Mouse (Mus musculus) liver, embryonic 15.5 days (tissue): ENCODE measurements at regions not wholly inside any gene's neighbourhood (a gene's known extent, or its start where the extent isn't known, plus 50 kb on each side); places are given as distances from the start of the nearest gene placed in this dataset.

Source experiments
- ATAC-seq: fragments of 200-750 bp; cut with Nextera tagmentation; 2 replicates; pipeline ENCODE4 v1.8.0; 2017; ENCODE audit warnings: moderate number of reproducible peaks, mild to moderate bottlenecking, moderate library complexity; ENCODE audit not compliant: insufficient read depth
- H3K27ac ChIP-seq: fragments of 300-500 bp; sonication (generic); replicated peaks from 2 replicates; pipeline ENCODE4 v1.5.1; 2015; ENCODE audit warnings: mild to moderate bottlenecking, inconsistent platforms
- H3K27me3 ChIP-seq: fragments of 300-500 bp; sonication (generic); 2 replicates; pipeline ENCODE4 v1.6.1; 2015; ENCODE audit warnings: mild to moderate bottlenecking, inconsistent platforms
- H3K36me3 ChIP-seq: fragments of 300-500 bp; sonication (generic); replicated peaks from 2 replicates; pipeline ENCODE4 v1.6.1; 2015; ENCODE audit warnings: moderate library complexity, mild to moderate bottlenecking, inconsistent platforms
- H3K4me1 ChIP-seq: fragments of 300-500 bp; sonication (generic); replicated peaks from 2 replicates; pipeline ENCODE4 v1.6.1; 2015; ENCODE audit warnings: inconsistent platforms
- H3K4me2 ChIP-seq: fragments of 300-500 bp; sonication (generic); 2 replicates; pipeline ENCODE4 v1.6.1; 2015; ENCODE audit warnings: moderate library complexity, mild to moderate bottlenecking, inconsistent platforms
- H3K4me3 ChIP-seq: fragments of 300-500 bp; sonication (generic); replicated peaks from 2 replicates; pipeline ENCODE4 v1.5.1; 2015; ENCODE audit warnings: mild to moderate bottlenecking, inconsistent platforms
- H3K9ac ChIP-seq: fragments of 300-500 bp; sonication (generic); 2 replicates; pipeline ENCODE4 v1.6.1; 2015; ENCODE audit warnings: moderate library complexity, mild to moderate bottlenecking, inconsistent platforms
- H3K9me3 ChIP-seq: fragments of 300-500 bp; sonication (generic); replicated peaks from 2 replicates; pipeline ENCODE4 v1.6.1; 2016; ENCODE audit warnings: inconsistent platforms
- WGBS: fragments of 180-500 bp; shearing (Covaris S2); methylation state at CpG from one replicate; pipeline ENCODE4 v1.1.7; 2015; ENCODE audit warnings: mixed read lengths; ENCODE audit not compliant: insufficient replicate concordance; 5-methylcytosine and 5-hydroxymethylcytosine counted together

- Histone ChIP-seq H3K27ac (no peak overlapping the region), H3K4me1 (no peaks in the 10 kb centered on the region), H3K27me3 (no peaks in the 10 kb centered on the region), H3K9ac (no peak overlapping the region), H3K9me3 (no peaks in the 10 kb centered on the region), H3K4me3 (no peak overlapping the region), H3K36me3 (no peaks in the 10 kb centered on the region), H3K4me2 (no peak overlapping the region)
- no peak for ATAC-seq
- 70% methylated on average over 5 of the region's 5 CpGs for WGBS
These were observed 100.1 kb downstream of the Mycn start for GRCm38 (mm10) chr12:12841385-12842238.

GRCm38 (mm10) chr12:12840661-12841384 is 100.9 kb downstream of the Mycn start:
- H3K4me2 ChIP-seq, result no peak overlapping the region

GRCm38 (mm10) chr12:12837775-12838174 is 103.9 kb downstream of the Mycn start:
- 67% methylated on average over 1 of the region's 1 CpGs for WGBS
- no peak for ATAC-seq
- H3K36me3 ChIP-seq, result no peaks in the 10 kb centered on the region
- no peak overlapping the region for H3K9ac ChIP-seq
- H3K9me3 ChIP-seq, result no peaks in the 10 kb centered on the region
- H3K4me2 ChIP-seq, result no peak overlapping the region
- no peak overlapping the region for H3K4me3 ChIP-seq
- no peak overlapping the region for H3K27ac ChIP-seq
- no peaks in the 10 kb centered on the region for H3K27me3 ChIP-seq
- no peaks in the 10 kb centered on the region for H3K4me1 ChIP-seq

More at GRCm38 (mm10) chr12:12840661-12841384, 100.9 kb downstream of the Mycn start:
- ATAC-seq, result no peak
- no peak overlapping the region for H3K27ac ChIP-seq
- no peak overlapping the region for H3K9ac ChIP-seq
- H3K36me3 ChIP-seq, result no peaks in the 10 kb centered on the region
- no peaks in the 10 kb centered on the region for H3K9me3 ChIP-seq
- no peaks in the 10 kb centered on the region for H3K4me1 ChIP-seq
- no peaks in the 10 kb centered on the region for H3K27me3 ChIP-seq
- H3K4me3 ChIP-seq, result no peak overlapping the region
- 39% methylated on average over 17 of the region's 17 CpGs for WGBS

GRCm38 (mm10) chr12:12827821-12828641 is 113.7 kb downstream of the Mycn start:
- H3K4me2 ChIP-seq, result no peak overlapping the region
- H3K27ac ChIP-seq, result no peak overlapping the region
- no peaks in the 10 kb centered on the region for H3K36me3 ChIP-seq
- H3K9me3 ChIP-seq, result no peaks in the 10 kb centered on the region
- H3K9ac ChIP-seq, result no peak overlapping the region
- WGBS, result 59% methylated on average over 13 of the region's 13 CpGs
- no peaks in the 10 kb centered on the region for H3K27me3 ChIP-seq
- H3K4me3 ChIP-seq, result no peak overlapping the region
- no peak for ATAC-seq
- no peaks in the 10 kb centered on the region for H3K4me1 ChIP-seq

GRCm38 (mm10) chr12:12827379-12827778 is 114.3 kb downstream of the Mycn start:
- H3K36me3 ChIP-seq, result no peaks in the 10 kb centered on the region
- ATAC-seq, result no peak
- H3K4me1 ChIP-seq, result no peaks in the 10 kb centered on the region
- H3K27ac ChIP-seq, result no peak overlapping the region
- no peak overlapping the region for H3K4me2 ChIP-seq
- no peaks in the 10 kb centered on the region for H3K9me3 ChIP-seq
- 60% methylated on average over 9 of the region's 9 CpGs for WGBS
- H3K4me3 ChIP-seq, result no peak overlapping the region
- no peak overlapping the region for H3K9ac ChIP-seq
- no peaks in the 10 kb centered on the region for H3K27me3 ChIP-seq

GRCm38 (mm10) chr12:12826431-12826830 is 115.3 kb downstream of the Mycn start:
- 54% methylated on average over 3 of the region's 3 CpGs for WGBS
- Histone ChIP-seq H3K27ac (no peak overlapping the region), H3K9ac (no peak overlapping the region), H3K9me3 (no peaks in the 10 kb centered on the region), H3K27me3 (no peaks in the 10 kb centered on the region), H3K36me3 (no peaks in the 10 kb centered on the region), H3K4me3 (no peak overlapping the region), H3K4me2 (no peak overlapping the region), H3K4me1 (no peaks in the 10 kb centered on the region)
- ATAC-seq, result no peak

GRCm38 (mm10) chr12:12825842-12826241 is 115.9 kb downstream of the Mycn start:
- H3K27ac ChIP-seq, result no peak overlapping the region
- no peak overlapping the region for H3K9ac ChIP-seq
- H3K4me2 ChIP-seq, result no peak overlapping the region
- no peaks in the 10 kb centered on the region for H3K27me3 ChIP-seq
- H3K9me3 ChIP-seq, result no peaks in the 10 kb centered on the region
- H3K36me3 ChIP-seq, result no peaks in the 10 kb centered on the region
- WGBS, result 64% methylated on average over 5 of the region's 5 CpGs
- H3K4me3 ChIP-seq, result no peak overlapping the region
- ATAC-seq, result no peak
- no peaks in the 10 kb centered on the region for H3K4me1 ChIP-seq

GRCm38 (mm10) chr12:12821473-12821872 is 120.2 kb downstream of the Mycn start:
- no peaks in the 10 kb centered on the region for H3K36me3 ChIP-seq
- H3K9ac ChIP-seq, result no peak overlapping the region
- no peaks in the 10 kb centered on the region for H3K27me3 ChIP-seq
- 37% methylated on average over 7 of the region's 7 CpGs for WGBS
- H3K4me3 ChIP-seq, result no peak overlapping the region
- no peak overlapping the region for H3K27ac ChIP-seq
- H3K9me3 ChIP-seq, result no peaks in the 10 kb centered on the region
- no peak overlapping the region for H3K4me2 ChIP-seq
- ATAC-seq, result no peak
- no peaks in the 10 kb centered on the region for H3K4me1 ChIP-seq

- Histone ChIP-seq H3K36me3 (no peaks in the 10 kb centered on the region), H3K4me1 (no peaks in the 10 kb centered on the region), H3K4me2 (no peak overlapping the region), H3K27ac (no peak overlapping the region), H3K27me3 (no peaks in the 10 kb centered on the region), H3K9me3 (no peaks in the 10 kb centered on the region), H3K4me3 (no peak overlapping the region), H3K9ac (no peak overlapping the region)
- ATAC-seq, result no peak
- WGBS, result 73% methylated on average over 2 of the region's 2 CpGs
These were observed 120.9 kb downstream of the Mycn start for GRCm38 (mm10) chr12:12820668-12821351.

- no peak overlapping the region for H3K9ac ChIP-seq
- no peak overlapping the region for H3K4me2 ChIP-seq
- no peaks in the 10 kb centered on the region for H3K27me3 ChIP-seq
- H3K27ac ChIP-seq, result no peak overlapping the region
- no peak overlapping the region for H3K4me3 ChIP-seq
- 44% methylated on average over 5 of the region's 5 CpGs for WGBS
- H3K36me3 ChIP-seq, result no peaks in the 10 kb centered on the region
- no peak for ATAC-seq
- no peaks in the 10 kb centered on the region for H3K9me3 ChIP-seq
- no peaks in the 10 kb centered on the region for H3K4me1 ChIP-seq
These were observed 122.0 kb downstream of the Mycn start for GRCm38 (mm10) chr12:12819746-12820145.
